ENCODE assay signal across 9 mouse cellular contexts in the genomic region with DNA sequence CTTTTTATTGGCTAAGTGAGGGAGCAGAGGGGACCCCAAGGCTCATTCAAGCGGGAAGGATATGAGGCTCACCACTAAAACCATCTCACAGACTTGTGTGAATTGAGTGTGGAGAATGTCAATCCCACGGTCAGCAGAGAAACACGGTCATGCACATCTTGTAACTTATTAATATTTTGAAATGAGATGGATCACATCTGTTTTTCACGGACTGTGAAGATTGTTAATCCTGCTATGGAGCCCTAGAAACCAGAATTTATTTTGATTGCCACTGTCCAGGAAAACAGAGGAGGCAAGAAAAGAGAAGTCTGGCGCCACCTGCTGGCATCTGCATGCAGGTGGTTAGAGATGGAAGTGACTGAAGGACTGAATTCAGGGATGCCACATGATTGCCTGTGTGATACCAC. TPM values are rescaled to one million over a fixed set of nuclear protein-coding genes. Genes with fewer than 3 reads are reported as not detected.
DNase-seq lines count a peak whose midpoint lies in the region; ATAC-seq and TF ChIP-seq lines count a peak whose summit lies in the region.
"Had no signal": no experiment of that assay in that cellular context is flagged by ENCODE, and none has a peak within 500 bp of the region (broad histone marks: within the 10 kb centered on the region; RNA-seq: fewer than 3 reads in every experiment).

No protein-coding gene starts in this region.

- no peak overlapping the region for H3K4me3 ChIP-seq in ES-Bruce4 (ENCODE audit: low read depth, low read length)
- H3K4me3 ChIP-seq in lung, adult 2 months (replicated peaks; ENCODE audit: extremely low read depth, low read depth, low read length) = no peak overlapping the region
- H3K4me3 ChIP-seq: heart, embryonic 15.5 days had no signal

- no peak overlapping the region for H3K27ac ChIP-seq in ES-Bruce4 (ENCODE audit: insufficient read depth, low read length)
- H3K27ac ChIP-seq: heart, embryonic 15.5 days had no signal

- 32% methylated on average over 5 of the region's 5 CpGs for WGBS in lung, adult 2 months

- TF ChIP-seq POLR2A in ES-Bruce4 (IDR thresholded peaks at IDR 0.05; ENCODE audit: insufficient read depth, low read length) = no peak
- TF ChIP-seq POLR2A in lung, adult 2 months (IDR thresholded peaks at IDR 0.05; ENCODE audit: borderline replicate concordance, extremely low read depth, low read depth, low read length) = no peak

- H3K36me3 ChIP-seq in ES-Bruce4 (ENCODE audit: control insufficient read depth, insufficient read depth, low read length, poor library complexity, severe bottlenecking) = no peaks in the 10 kb centered on the region
- H3K36me3 ChIP-seq: heart, embryonic 15.5 days had no signal

- peak; percentile 86 for ATAC-seq in granulocyte monocyte progenitor cell, adult 5-6 weeks (replicated peaks; ENCODE audit: poor library complexity, severe bottlenecking)

- no peaks in the 10 kb centered on the region for H3K4me1 ChIP-seq in ES-Bruce4 (ENCODE audit: control insufficient read depth, insufficient read depth, low read length)
- no peaks in the 10 kb centered on the region for H3K4me1 ChIP-seq in lung, adult 2 months (ENCODE audit: control insufficient read depth, insufficient read depth, low read length)
- H3K4me1 ChIP-seq: heart, embryonic 15.5 days had no signal

- H3K9ac ChIP-seq in ES-Bruce4 (ENCODE audit: low read depth, poor library complexity, severe bottlenecking) = no peak overlapping the region
- H3K9ac ChIP-seq: heart, embryonic 15.5 days had no signal

- DNase-seq in adrenal gland, postnatal 25 days = peak; percentile 72
- peak; percentile 62 for DNase-seq in embryo, embryonic 9.5 days (ENCODE audit: extremely low spot score)
- peak; percentile 78 to 86 for DNase-seq in kidney, postnatal 25 days
- DNase-seq in lung, adult 2 months = peak; percentile 51
- DNase-seq in ovary, postnatal 14 days (ENCODE audit: low spot score) = peak; percentile 51
- DNase-seq in urinary bladder, adult 2 months (ENCODE audit: low spot score) = peak; percentile 29

- H3K9me3 ChIP-seq in ES-Bruce4 (replicated peaks; ENCODE audit: control insufficient read depth, insufficient read depth, low read length, poor library complexity, severe bottlenecking) = no peaks in the 10 kb centered on the region
- H3K9me3 ChIP-seq: heart, embryonic 15.5 days had no signal

- TF ChIP-seq EP300 in ES-Bruce4 (IDR thresholded peaks at IDR 0.05; ENCODE audit: insufficient read depth, low read depth, low read length) = no peak

- peak; percentile 83 for TF ChIP-seq CTCF in ES-Bruce4 (IDR thresholded peaks at IDR 0.05; ENCODE audit: low read depth, low read length)
- TF ChIP-seq CTCF in lung, adult 2 months (IDR thresholded peaks at IDR 0.05; ENCODE audit: insufficient read depth, low read length) = peak; percentile 79

- no peaks in the 10 kb centered on the region for H3K27me3 ChIP-seq in ES-Bruce4 (ENCODE audit: control insufficient read depth, insufficient read depth, low read length, poor library complexity, severe bottlenecking)
- H3K27me3 ChIP-seq: heart, embryonic 15.5 days had no signal

RNA-seq across cellular contexts. Expression of gene BC030870, which starts 19.1 kb away (rescaled TPM):
- polyA plus RNA-seq in ES-Bruce4 (2011; ENCODE audit: insufficient read depth, insufficient read length, low read depth, missing spikeins) = not detected in 2 replicates
- not detected in 2 replicates for total RNA-seq in adrenal gland, postnatal 25 days (2021)
- not detected in 2 replicates for total RNA-seq in granulocyte monocyte progenitor cell, adult 5-6 weeks (2014; fragmentation: Nextera tagmentation)
- total RNA-seq in granulocyte monocyte progenitor cell, adult 5-6 weeks (2017) = not detected in 2 replicates
- polyA plus RNA-seq in lung, adult 2 months (2012; rRNA removed) = 0.37 and 0.70 TPM in 2 replicates
- not detected in 2 replicates for polyA plus RNA-seq in urinary bladder, adult 2 months (2012; rRNA removed)
- polyA plus RNA-seq: heart, embryonic 15.5 days had no signal

RNA-seq across cellular contexts. Expression of gene Gm10663, which starts 35.5 kb away (rescaled TPM):
- polyA plus RNA-seq in ES-Bruce4 (2011; ENCODE audit: insufficient read depth, insufficient read length, low read depth, missing spikeins) = not detected in 2 replicates
- not detected in 2 replicates for total RNA-seq in adrenal gland, postnatal 25 days (2021)
- total RNA-seq in granulocyte monocyte progenitor cell, adult 5-6 weeks (2014; fragmentation: Nextera tagmentation) = not detected in 2 replicates
- total RNA-seq in granulocyte monocyte progenitor cell, adult 5-6 weeks (2017) = not detected in 2 replicates
- polyA plus RNA-seq in lung, adult 2 months (2012; rRNA removed) = not detected in 2 replicates
- not detected in 2 replicates for polyA plus RNA-seq in urinary bladder, adult 2 months (2012; rRNA removed)
- polyA plus RNA-seq: heart, embryonic 15.5 days had no signal

Comparison
In these comparisons a context has a peak if more than half of its experiments do, and no peak if none do; other contexts are left out.
1. DNase-seq: peak in every context shown above with its lines; median percentile 82 in kidney, postnatal 25 days; 72 in adrenal gland, postnatal 25 days; 62 in embryo, embryonic 9.5 days; 51 in lung, adult 2 months; 51 in ovary, postnatal 14 days; 29 in urinary bladder, adult 2 months.